Mouse (Mus musculus) hindbrain, embryonic 16.5 days (tissue): ENCODE measurements around the gene Pabpn1. TPM values are rescaled to one million over a fixed set of nuclear protein-coding genes. Genes with fewer than 3 reads are reported as not detected.
A peak's percentile ranks its signal among the peaks of the same experiment; 100 is the strongest.

Experiments
- ATAC-seq: fragments of 200-750 bp; cut with Nextera tagmentation; 2 replicates; pipeline ENCODE4 v1.8.0; 2017; ENCODE audit warnings: moderate TSS enrichment, moderate library complexity
- H3K27ac ChIP-seq: fragments of 300-500 bp; sonication (generic); 2 replicates; pipeline ENCODE4 v1.5.1; 2014; ENCODE audit warnings: low read depth, mild to moderate bottlenecking, control low read depth, low read length, moderate library complexity
- H3K27me3 ChIP-seq: fragments of 300-500 bp; sonication (generic); replicated peaks from 2 replicates; pipeline ENCODE4 v1.6.1; 2014; ENCODE audit warnings: low read length; ENCODE audit not compliant: control insufficient read depth, insufficient read depth
- H3K36me3 ChIP-seq: fragments of 300-500 bp; sonication (generic); 2 replicates; pipeline ENCODE4 v1.6.1; 2014; ENCODE audit warnings: mild to moderate bottlenecking, low read length, moderate library complexity, mixed read lengths; ENCODE audit not compliant: control insufficient read depth, insufficient read depth
- H3K4me1 ChIP-seq: fragments of 300-500 bp; sonication (generic); 2 replicates; pipeline ENCODE4 v1.6.1; 2014; ENCODE audit warnings: low read depth, low read length; ENCODE audit not compliant: control insufficient read depth, insufficient read depth
- H3K4me2 ChIP-seq: fragments of 300-500 bp; sonication (generic); 2 replicates; pipeline ENCODE4 v1.6.1; 2014; ENCODE audit warnings: mild to moderate bottlenecking, low read length, control low read depth, moderate library complexity
- H3K4me3 ChIP-seq: fragments of 300-500 bp; sonication (generic); 2 replicates; pipeline ENCODE4 v1.5.1; 2014; ENCODE audit warnings: mild to moderate bottlenecking, low read length, control low read depth, moderate library complexity
- H3K9ac ChIP-seq: fragments of 300-500 bp; sonication (generic); 2 replicates; pipeline ENCODE4 v1.6.1; 2014; ENCODE audit warnings: low read depth, mild to moderate bottlenecking, control low read depth, low read length, moderate library complexity
- H3K9me3 ChIP-seq: fragments of 300-500 bp; sonication (generic); 2 replicates; pipeline ENCODE4 v1.6.1; 2014; ENCODE audit warnings: mild to moderate bottlenecking, low read length, moderate library complexity; ENCODE audit not compliant: control insufficient read depth
- WGBS: fragments of 180-500 bp; shearing (Covaris S2); extraction: QIAGEN DNeasy Blood & Tissue Kit; methylation state at CpG from one replicate; pipeline ENCODE4 v1.1.7; 2014; 5-methylcytosine and 5-hydroxymethylcytosine counted together
- polyA plus RNA-seq: library from polyadenylated mRNA; unstranded; fragments of >200 nt; fragmentation: Nextera tagmentation; extraction: Ambion mirVana; gene quantifications from 2 replicates; pipeline ENCODE4 v1.2.1, GENCODE M21; 2015

Pabpn1 gene
- polyA plus RNA-seq, 1 experiment from 2014 or later, result 130 TPM

DNA sequence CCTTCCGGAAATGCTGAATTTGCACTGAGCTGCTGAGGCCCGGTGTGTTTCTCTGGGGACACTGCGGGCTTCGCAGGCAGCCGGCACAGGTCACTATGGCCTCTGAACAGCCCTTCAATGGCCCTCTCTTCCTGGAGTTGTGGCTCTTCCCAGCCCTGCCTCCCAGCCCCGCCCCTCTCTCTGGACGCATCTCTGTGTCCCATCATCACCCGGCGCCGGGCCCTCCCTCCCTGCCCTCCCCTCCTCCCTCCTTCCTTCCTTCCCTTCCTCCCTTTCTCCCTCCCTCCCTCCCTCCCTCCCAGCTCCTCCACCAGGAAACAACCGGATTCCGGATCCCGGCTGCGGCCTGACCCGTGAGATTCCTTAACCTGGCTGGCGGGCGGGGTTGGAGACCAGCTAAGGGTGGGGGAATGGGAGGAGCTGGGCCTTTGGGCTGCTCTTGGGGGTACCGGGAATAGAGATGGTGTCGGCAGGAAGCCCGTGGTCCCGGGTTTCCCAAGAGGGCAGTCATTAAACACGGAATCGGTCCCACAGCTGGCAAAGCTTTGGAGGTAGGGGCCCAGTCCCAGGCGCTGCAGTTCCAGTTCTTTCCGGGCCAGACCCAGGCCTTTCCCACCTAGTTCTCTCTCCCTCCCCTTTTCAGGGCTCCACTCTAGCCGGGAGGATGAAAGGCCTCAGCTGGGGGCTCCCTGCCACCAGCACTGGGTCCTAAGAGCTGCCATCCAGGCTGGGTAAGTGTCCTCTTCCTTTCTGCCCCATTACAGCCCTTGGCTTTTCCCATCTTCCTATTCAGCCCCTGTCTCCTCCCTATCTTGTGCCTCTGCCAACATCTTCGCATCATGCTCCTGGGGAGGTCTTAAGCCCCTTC lies 8.9 kb upstream of the Pabpn1 start, which contains the start of the genes Bcl2l2 and Gm20521:
Bcl2l2 (plus strand) TSS at position 224 of the 868 bp plus-strand sequence.
Gm20521 (plus strand) TSS at position 288 of the 868 bp plus-strand sequence.
- peak within 1 kb of the TSS; percentile 91 for H3K27ac ChIP-seq
- ATAC-seq, result peak; percentile 89
- peaks cover 21% of the 10 kb centered on the region for H3K4me1 ChIP-seq
- H3K4me2 ChIP-seq, result peak within 1 kb of the TSS; percentile 77
- no peaks in the 10 kb centered on the region for H3K27me3 ChIP-seq
- peak within 1 kb of the TSS; percentile 61 for H3K4me3 ChIP-seq
- H3K9ac ChIP-seq, result peak within 1 kb of the TSS; percentile 77
- no peaks in the 10 kb centered on the region for H3K36me3 ChIP-seq
- under 1% methylated on average over 27 of the region's 27 CpGs for WGBS
- H3K9me3 ChIP-seq, result no peaks in the 10 kb centered on the region

DNA sequence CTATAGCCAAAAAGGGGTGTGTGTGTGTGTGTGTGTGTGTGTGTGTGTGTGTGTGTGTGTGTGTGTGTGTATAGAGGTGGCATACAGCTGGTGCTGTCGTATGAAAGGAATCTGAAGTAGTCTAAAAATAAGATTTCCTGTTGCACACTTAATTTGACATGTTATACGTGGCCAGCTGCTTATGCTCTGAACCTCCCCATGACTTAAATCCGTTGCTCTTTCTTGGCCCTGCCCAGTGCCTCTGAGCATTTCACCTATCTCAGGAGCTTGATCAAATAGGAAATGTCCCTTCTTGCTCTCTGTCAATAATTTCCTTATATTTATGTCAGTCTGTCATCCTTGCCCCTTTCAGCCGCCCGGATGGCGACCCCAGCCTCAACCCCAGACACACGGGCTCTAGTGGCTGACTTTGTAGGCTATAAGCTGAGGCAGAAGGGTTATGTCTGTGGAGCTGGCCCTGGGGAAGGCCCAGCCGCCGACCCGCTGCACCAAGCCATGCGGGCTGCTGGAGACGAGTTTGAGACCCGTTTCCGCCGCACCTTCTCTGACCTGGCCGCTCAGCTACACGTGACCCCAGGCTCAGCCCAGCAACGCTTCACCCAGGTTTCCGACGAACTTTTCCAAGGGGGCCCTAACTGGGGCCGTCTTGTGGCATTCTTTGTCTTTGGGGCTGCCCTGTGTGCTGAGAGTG lies 8.1 kb upstream of the Pabpn1 start:
- peak overlapping the region; percentile 77 for H3K9ac ChIP-seq
- H3K27ac ChIP-seq, result peak overlapping the region; percentile 91
- no peaks in the 10 kb centered on the region for H3K9me3 ChIP-seq
- WGBS, result 33% methylated on average over 20 of the region's 21 CpGs
- ATAC-seq, result no peak
- no peaks in the 10 kb centered on the region for H3K36me3 ChIP-seq
- H3K4me1 ChIP-seq, result peaks cover 21% of the 10 kb centered on the region
- no peaks in the 10 kb centered on the region for H3K27me3 ChIP-seq
- H3K4me2 ChIP-seq, result peak overlapping the region; percentile 77
- peak overlapping the region; percentile 61 for H3K4me3 ChIP-seq

DNA sequence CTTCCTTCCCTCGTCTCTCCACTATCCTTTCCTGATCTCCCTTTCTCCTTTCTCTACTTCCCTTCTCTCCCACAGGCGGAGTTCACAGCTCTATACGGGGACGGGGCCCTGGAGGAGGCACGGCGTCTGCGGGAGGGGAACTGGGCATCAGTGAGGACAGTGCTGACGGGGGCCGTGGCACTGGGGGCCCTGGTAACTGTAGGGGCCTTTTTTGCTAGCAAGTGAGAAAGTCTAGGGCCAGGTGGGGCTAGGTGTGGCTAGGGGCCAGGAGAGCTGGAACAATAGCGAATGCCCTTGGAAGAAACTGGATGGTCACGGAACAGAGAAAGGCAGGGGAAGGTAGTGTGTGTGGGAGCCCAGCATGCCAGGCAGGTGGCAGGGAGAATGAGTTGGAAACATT lies 7.0 kb upstream of the Pabpn1 start:
- Histone ChIP-seq H3K9me3 (no peaks in the 10 kb centered on the region), H3K36me3 (no peaks in the 10 kb centered on the region), H3K27me3 (no peaks in the 10 kb centered on the region), H3K4me3 (no peak overlapping the region), H3K4me2 (no peak overlapping the region), H3K27ac (no peak overlapping the region), H3K4me1 (peaks cover 21% of the 10 kb centered on the region), H3K9ac (no peak overlapping the region)
- ATAC-seq, result no peak
- 88% methylated on average over 11 of the region's 11 CpGs for WGBS

DNA sequence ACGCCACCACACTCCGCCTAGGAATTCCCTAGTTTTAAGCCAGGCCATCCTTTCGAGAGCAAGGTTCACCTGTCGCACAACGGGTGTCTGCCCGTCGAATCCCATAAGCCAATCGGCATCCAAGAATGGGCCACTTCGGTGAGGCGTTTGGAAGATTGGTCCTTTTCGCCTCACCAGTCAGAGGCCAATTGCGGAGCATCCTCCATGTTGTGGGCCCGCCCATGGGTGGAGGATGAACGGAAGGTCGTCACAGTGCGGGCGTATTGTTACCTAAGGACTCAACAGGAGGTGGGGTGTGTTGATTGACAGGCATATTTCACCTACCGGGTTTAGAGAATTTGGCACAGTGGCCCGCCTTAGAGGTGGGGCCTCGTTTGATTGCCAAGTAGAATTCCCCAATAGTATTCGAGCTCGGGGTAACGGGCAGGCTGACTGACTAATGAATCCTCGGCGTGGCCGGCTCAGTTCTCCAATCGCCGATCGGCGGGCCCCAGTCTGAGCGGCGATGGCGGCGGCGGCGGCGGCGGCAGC lies 1.4 kb downstream of the Pabpn1 start:
- H3K27ac ChIP-seq, result peak overlapping the region; percentile 99

DNA sequence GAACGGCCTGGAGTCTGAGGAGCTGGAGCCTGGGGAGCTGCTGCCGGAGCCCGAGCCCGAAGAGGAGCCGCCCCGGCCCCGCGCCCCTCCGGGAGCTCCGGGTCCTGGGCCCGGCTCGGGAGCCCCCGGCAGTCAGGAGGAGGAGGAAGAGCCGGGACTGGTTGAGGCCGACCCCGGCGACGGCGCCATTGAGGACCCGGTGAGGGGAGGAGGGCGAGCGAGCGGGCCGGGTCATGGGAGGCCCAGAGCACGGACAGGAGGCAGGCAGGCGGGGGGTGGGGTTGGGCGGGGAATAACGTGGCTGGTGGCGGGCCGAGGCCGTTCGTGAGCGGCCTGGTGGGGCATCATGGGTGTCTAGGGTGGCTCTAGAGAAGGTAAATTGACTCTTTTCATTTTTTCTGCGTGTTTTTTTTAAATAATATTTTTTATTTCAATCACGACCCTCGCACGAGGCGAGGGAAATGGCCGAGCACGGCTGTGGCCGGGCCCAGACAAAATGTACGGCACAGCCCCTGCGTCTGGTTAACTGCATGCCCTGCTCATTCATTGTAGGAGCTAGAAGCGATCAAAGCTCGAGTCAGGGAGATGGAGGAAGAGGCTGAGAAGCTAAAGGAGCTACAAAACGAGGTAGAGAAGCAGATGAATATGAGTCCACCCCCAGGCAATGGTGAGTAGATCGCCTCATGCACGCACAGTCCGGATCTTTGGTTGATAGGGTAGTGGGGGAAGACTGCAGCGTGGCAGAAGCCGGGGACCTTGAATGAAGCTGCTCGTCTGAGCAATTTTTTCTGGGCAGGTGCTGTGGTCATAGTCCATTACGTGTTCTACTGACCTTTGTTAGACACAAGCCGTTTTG lies 2.2 kb downstream of the Pabpn1 start:
- Histone ChIP-seq H3K4me1 (peaks cover 11% of the 10 kb centered on the region), H3K36me3 (peaks cover 19% of the 10 kb centered on the region), H3K4me2 (peak overlapping the region; percentile 79), H3K27me3 (no peaks in the 10 kb centered on the region), H3K9me3 (no peaks in the 10 kb centered on the region), H3K4me3 (peak overlapping the region; percentile 93), H3K27ac (peak overlapping the region; percentile 99), H3K9ac (peak overlapping the region; percentile 100)
- peak; percentile 26 for ATAC-seq
- under 1% methylated on average over 40 of the region's 54 CpGs for WGBS

More for the DNA sequence above, 1.4 kb downstream of the Pabpn1 start:
- H3K9me3 ChIP-seq, result no peaks in the 10 kb centered on the region
- ATAC-seq, result peak; percentile 99
- peak overlapping the region; percentile 59 for H3K4me2 ChIP-seq
- H3K9ac ChIP-seq, result peak overlapping the region; percentile 100
- peaks cover 15% of the 10 kb centered on the region for H3K36me3 ChIP-seq
- 1% methylated on average over 38 of the region's 38 CpGs for WGBS
- H3K27me3 ChIP-seq, result no peaks in the 10 kb centered on the region
- H3K4me3 ChIP-seq, result peak overlapping the region; percentile 93
- peaks cover 11% of the 10 kb centered on the region for H3K4me1 ChIP-seq

DNA sequence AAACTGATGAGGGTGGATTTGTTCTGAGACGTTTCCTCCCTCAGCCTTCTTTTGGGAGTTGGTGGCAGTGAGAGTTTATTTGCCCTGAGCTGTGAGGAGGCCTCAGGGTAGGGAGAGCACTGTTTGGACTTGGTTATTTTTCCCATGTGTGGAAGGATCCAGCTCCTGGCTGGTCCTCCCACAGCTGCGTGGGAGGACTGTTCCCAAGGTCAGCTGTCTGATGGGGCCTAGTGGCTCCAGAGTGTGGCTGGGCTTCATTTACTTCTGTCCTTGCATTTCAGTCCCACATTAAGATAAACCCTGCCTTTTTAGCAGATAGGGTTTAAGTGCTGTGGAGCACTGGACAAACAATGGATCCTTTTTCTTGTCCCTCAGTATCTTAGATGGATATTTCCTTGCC lies 5.1 kb downstream of the Pabpn1 start:
- Histone ChIP-seq H3K4me2 (no peak overlapping the region), H3K4me1 (peaks cover 11% of the 10 kb centered on the region), H3K9me3 (no peaks in the 10 kb centered on the region), H3K27me3 (no peaks in the 10 kb centered on the region), H3K4me3 (no peak overlapping the region), H3K27ac (no peak overlapping the region), H3K9ac (no peak overlapping the region), H3K36me3 (peaks cover 19% of the 10 kb centered on the region)
- no peak for ATAC-seq
- WGBS, result 72% methylated on average over 2 of the region's 2 CpGs

DNA sequence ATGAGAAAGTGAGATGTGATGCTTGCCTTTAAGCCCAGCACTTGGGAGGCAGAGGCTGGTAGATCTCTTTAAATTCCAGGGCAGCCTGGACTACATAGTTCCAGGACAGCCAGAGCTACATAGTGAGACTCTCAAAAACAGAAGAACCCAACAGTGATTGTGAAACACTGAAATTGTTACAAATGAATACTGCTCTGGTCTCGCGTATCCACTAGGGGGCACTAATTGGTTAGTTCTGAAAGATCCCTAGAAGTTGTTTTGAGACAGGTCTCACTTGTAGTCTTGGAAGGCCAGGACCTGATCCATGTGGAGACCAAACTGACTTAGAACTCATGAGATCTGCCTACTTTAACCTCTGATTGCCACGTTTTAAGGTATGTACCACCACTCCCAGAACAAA lies 8.1 kb downstream of the Pabpn1 start:
- Histone ChIP-seq H3K4me1 (peaks cover 8% of the 10 kb centered on the region), H3K36me3 (peaks cover 22% of the 10 kb centered on the region), H3K4me2 (no peak overlapping the region), H3K27ac (no peak overlapping the region), H3K9me3 (no peaks in the 10 kb centered on the region), H3K9ac (no peak overlapping the region), H3K27me3 (no peaks in the 10 kb centered on the region), H3K4me3 (no peak overlapping the region)
- 0% methylated on average over 3 of the region's 3 CpGs for WGBS
- ATAC-seq, result peak; percentile 67

DNA sequence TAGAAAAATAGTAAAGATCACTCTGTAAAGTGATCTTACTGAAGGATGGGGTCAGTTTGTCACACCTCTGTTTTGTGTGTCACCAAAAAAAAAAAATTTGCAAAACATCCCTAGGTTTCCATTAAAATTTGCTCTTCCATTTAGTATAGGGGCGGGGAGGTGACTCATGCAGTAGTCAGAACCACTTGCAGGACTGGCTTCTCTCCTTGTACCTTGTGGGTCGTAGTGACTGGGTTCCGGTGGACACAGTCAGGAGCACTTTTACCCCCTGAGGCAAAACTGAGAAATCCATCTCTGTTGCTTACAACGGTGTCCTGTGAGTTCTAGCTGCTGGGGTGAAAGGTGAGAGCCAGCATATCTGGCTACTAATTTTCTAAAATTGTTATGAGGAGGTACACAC lies 11.3 kb downstream of the Pabpn1 start:
- Histone ChIP-seq H3K27ac (no peak overlapping the region), H3K9ac (no peak overlapping the region), H3K9me3 (no peaks in the 10 kb centered on the region), H3K36me3 (peaks cover 31% of the 10 kb centered on the region), H3K27me3 (no peaks in the 10 kb centered on the region), H3K4me1 (no peaks in the 10 kb centered on the region; the same call in 1 of the 2 replicates), H3K4me3 (no peak overlapping the region), H3K4me2 (no peak overlapping the region)
- ATAC-seq, result no peak
- 93% methylated on average over 4 of the region's 4 CpGs for WGBS
